Mouse (Mus musculus) hindbrain, postnatal 0 days (tissue): Measurements from ENCODE around the gene Rnf220. TPM values are rescaled to one million over a fixed set of nuclear protein-coding genes. Genes with fewer than 3 reads are reported as not detected.
A peak's percentile ranks its signal among the peaks of the same experiment; 100 is the strongest.

Experiments
- ATAC-seq: fragments of 200-750 bp; cut with Nextera tagmentation; 2 replicates; pipeline ENCODE4 v1.8.0; 2017; ENCODE audit warnings: mild to moderate bottlenecking, moderate TSS enrichment, moderate library complexity
- DNase-seq: peaks from one replicate; pipeline ENCODE4 v3.0.0-alpha.2; 2015; ENCODE audit warnings: low spot score
- H3K27ac ChIP-seq: fragments of 300-500 bp; sonication (generic); 2 replicates; pipeline ENCODE4 v1.5.1; 2014; ENCODE audit warnings: mild to moderate bottlenecking
- H3K27me3 ChIP-seq: fragments of 300-500 bp; sonication (generic); 2 replicates; pipeline ENCODE4 v1.6.1; 2014; ENCODE audit warnings: low read length, mixed read lengths; ENCODE audit not compliant: insufficient read depth
- H3K36me3 ChIP-seq: fragments of 300-500 bp; sonication (generic); 2 replicates; pipeline ENCODE4 v1.6.1; 2014; ENCODE audit warnings: low read length, mixed read lengths; ENCODE audit not compliant: insufficient read depth
- H3K4me1 ChIP-seq: fragments of 300-500 bp; sonication (generic); 2 replicates; pipeline ENCODE4 v1.6.1; 2014; ENCODE audit warnings: antibody characterized with exemption, low read length, mixed read lengths; ENCODE audit not compliant: insufficient read depth
- H3K4me2 ChIP-seq: fragments of 300-500 bp; sonication (generic); 2 replicates; pipeline ENCODE4 v1.6.1; 2014; ENCODE audit warnings: low read depth, mild to moderate bottlenecking, low read length, moderate library complexity, mixed read lengths
- H3K4me3 ChIP-seq: fragments of 300-500 bp; sonication (generic); 2 replicates; pipeline ENCODE4 v1.5.1; 2014; ENCODE audit warnings: low read length
- H3K9ac ChIP-seq: fragments of 300-500 bp; sonication (generic); replicated peaks from 2 replicates; pipeline ENCODE4 v1.6.1; 2014; ENCODE audit warnings: mild to moderate bottlenecking, low read length, moderate library complexity, mixed read lengths
- H3K9me3 ChIP-seq: fragments of 300-500 bp; sonication (generic); 2 replicates; pipeline ENCODE4 v1.6.1; 2016; ENCODE audit warnings: low read length, mixed read lengths
- CTCF ChIP-seq: IDR thresholded peaks from 2 replicates; pipeline ENCODE4 v1.5.1; 2016; ENCODE audit warnings: antibody characterized with exemption, control low read depth, low read depth
- WGBS: fragments of 180-500 bp; shearing (Covaris S2); extraction: QIAGEN DNeasy Blood & Tissue Kit; methylation state at CpG from one replicate; pipeline ENCODE4 v1.1.7; 2014; 5-methylcytosine and 5-hydroxymethylcytosine counted together
- polyA plus RNA-seq: library from polyadenylated mRNA; unstranded; fragments of >200 nt; fragmentation: Nextera tagmentation; extraction: Ambion mirVana; gene quantifications from 2 replicates; pipeline ENCODE4 v1.2.1, GENCODE M21; 2015
- total RNA-seq: library from RNA; depleted of rRNA; stranded (reverse); fragments of >200 nt; gene quantifications from 2 replicates; pipeline ENCODE4 v1.2.3, GENCODE M21; 2014

Rnf220 gene
- total and polyA plus RNA-seq, 2 experiments from 2014 or later: 105 to 156 TPM

DNA sequence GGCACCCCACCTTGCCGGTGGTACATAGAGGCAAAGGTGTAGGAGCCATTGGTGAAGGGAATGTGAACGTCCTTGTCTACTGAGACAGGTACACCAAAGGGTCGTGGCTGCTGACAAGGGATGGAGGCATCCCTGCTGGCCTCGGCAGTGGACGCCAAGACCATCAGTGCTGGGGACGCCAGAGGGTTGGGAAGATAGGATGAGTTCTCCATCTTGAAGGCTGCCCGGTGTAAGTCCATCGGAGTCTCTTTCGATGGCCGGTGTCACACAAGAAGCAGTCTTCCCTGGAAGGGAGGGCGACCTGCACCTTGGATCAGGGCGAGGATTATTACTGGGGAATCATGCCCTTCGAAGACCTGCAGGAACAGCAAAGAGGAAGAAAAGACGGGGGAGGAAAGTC lies 6.9 kb downstream of the Rnf220 start:
- no peak overlapping the region for H3K27ac ChIP-seq
- no peaks in the 10 kb centered on the region for H3K9me3 ChIP-seq
- H3K9ac ChIP-seq: no peak overlapping the region
- H3K27me3 ChIP-seq: peaks cover 53% of the 10 kb centered on the region
- no peak overlapping the region for H3K4me3 ChIP-seq
- H3K4me1 ChIP-seq: 0 out of 2 replicates have a peak, but pooled peaks cover 4% of the 10 kb centered on the region
- no peak for TF ChIP-seq CTCF
- ATAC-seq (no peak), DNase-seq (no peak)
- H3K4me2 ChIP-seq: no peak overlapping the region
- 90% methylated on average over 14 of the region's 14 CpGs for WGBS
- H3K36me3 ChIP-seq: no peaks in the 10 kb centered on the region

DNA sequence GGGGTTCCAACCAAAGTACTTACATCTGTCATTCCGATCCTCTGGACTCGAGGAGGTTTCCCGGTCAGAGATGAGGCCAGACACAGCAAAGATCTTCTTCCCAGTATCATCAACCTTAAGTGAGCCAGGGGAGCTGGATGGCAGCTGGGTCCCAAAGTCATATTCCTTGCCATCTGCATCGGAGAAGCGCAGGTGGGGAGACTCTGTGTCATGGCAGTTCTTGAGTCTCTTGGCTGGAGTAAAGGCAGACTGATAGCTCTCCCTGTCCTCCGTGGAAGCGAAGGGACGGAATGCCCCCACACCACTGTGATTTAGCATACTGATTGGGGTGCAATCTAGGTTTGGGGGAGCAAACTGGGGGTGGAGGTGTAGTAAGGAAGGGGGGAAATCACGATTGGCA lies 7.3 kb downstream of the Rnf220 start:
- Histone ChIP-seq H3K27me3 (peaks cover 53% of the 10 kb centered on the region), H3K9me3 (no peaks in the 10 kb centered on the region), H3K9ac (no peak overlapping the region), H3K4me3 (no peak overlapping the region), H3K4me2 (no peak overlapping the region), H3K36me3 (no peaks in the 10 kb centered on the region), H3K27ac (no peak overlapping the region), H3K4me1 (0 out of 2 replicates have a peak, but pooled peaks cover under 1% of the 10 kb centered on the region)
- WGBS: 89% methylated on average over 9 of the region's 9 CpGs
- DNase-seq: no peak
- TF ChIP-seq CTCF: no peak
- ATAC-seq: no peak

DNA sequence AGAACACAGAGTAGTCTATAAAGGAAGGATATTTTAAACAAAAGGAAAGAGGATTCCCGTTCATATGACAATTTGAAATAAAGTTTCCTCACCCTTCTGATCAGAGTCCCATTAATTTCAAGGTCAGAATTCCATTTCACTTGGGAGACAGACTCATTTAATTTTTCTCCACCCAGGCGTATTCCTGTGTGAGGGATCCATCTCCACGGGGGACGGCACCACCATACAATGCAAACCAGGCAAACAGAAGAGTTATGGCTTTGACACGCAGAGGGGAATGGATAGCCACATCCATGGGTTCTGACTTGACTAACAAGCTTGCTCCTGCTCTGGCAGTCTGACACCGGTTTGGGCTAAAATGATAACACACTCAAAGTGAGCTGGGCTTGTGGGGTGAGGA lies 9.4 kb downstream of the Rnf220 start:
- H3K9me3 ChIP-seq: no peaks in the 10 kb centered on the region
- H3K4me3 ChIP-seq: no peak overlapping the region
- no peak overlapping the region for H3K27ac ChIP-seq
- H3K27me3 ChIP-seq: peaks cover 46% of the 10 kb centered on the region
- H3K36me3 ChIP-seq: no peaks in the 10 kb centered on the region
- no peak overlapping the region for H3K9ac ChIP-seq
- H3K4me2 ChIP-seq: no peak overlapping the region
- no peak for TF ChIP-seq CTCF
- WGBS: 61% methylated on average over 6 of the region's 6 CpGs
- no peak for ATAC-seq
- no peak for DNase-seq
- 0 out of 2 replicates have a peak, but pooled peaks cover 5% of the 10 kb centered on the region for H3K4me1 ChIP-seq

DNA sequence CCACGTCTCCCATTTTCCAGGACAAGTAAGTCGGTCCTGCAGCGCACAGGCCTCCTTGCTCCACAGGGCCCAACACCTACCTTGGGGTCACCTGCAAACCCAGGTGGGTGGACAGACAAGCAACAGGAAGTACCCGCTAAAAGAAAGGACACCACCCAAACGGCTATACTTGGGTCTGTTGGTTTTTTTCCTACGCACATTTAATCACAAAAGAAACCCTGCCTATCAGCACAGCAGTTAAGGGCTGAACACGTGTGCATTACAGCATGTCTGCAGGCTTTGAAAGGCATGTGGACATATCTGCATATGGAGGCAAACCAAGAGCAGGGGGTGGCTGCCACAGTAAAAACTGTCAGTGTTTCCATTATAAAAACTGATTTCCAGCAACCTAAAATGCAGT lies 10.7 kb downstream of the Rnf220 start:
- H3K4me1 ChIP-seq: 0 out of 2 replicates have a peak, but pooled peaks cover 5% of the 10 kb centered on the region
- no peak overlapping the region for H3K27ac ChIP-seq
- 80% methylated on average over 7 of the region's 7 CpGs for WGBS
- ATAC-seq (no peak), DNase-seq (no peak)
- no peak overlapping the region for H3K4me3 ChIP-seq
- H3K36me3 ChIP-seq: no peaks in the 10 kb centered on the region
- peaks cover 33% of the 10 kb centered on the region for H3K27me3 ChIP-seq
- H3K9ac ChIP-seq: no peak overlapping the region
- no peaks in the 10 kb centered on the region for H3K9me3 ChIP-seq
- no peak for TF ChIP-seq CTCF
- no peak overlapping the region for H3K4me2 ChIP-seq

DNA sequence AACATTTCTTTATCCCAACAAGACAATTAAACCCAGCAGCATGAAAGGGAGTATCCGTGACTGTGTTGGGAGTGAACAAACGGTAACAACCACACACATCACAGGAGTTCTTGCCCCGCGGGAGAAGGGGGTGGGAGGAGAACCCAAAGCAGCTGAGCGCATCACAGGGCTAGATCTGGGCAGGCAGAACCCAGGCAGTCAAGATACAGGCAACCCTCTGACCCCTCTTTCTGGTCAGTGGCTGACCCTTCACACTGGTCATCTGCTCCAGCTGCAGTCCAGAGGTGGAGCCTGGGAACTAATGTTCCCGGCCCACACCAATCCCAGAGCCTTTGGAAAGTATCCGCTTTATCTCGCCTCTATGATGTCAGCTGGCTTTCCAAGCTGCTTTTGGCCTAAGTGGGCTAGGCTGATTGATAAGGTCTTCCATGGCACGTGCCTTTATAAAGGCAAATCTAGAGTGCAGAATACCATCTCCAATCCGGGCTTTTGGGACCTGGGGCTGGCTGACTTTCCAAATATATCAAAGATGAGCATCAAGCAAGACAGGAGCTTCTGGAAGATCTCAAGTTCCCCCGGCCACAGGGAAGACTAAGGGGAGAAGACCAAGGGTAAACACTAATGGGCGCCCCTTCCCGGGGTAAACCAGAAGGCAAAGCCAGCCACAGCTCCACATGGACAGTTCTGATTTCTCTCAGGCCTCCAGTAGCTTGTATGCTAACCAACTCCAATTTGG lies 11.6 kb downstream of the Rnf220 start:
- Histone ChIP-seq H3K36me3 (no peaks in the 10 kb centered on the region), H3K9me3 (no peaks in the 10 kb centered on the region), H3K27me3 (peaks cover 24% of the 10 kb centered on the region), H3K27ac (peak overlapping the region; percentile 64), H3K9ac (peak overlapping the region; percentile 35), H3K4me2 (peak overlapping the region; percentile 90), H3K4me3 (peak overlapping the region; percentile 43), H3K4me1 (0 out of 2 replicates have a peak, but pooled peaks cover 5% of the 10 kb centered on the region)
- ATAC-seq (no peak; the same call in 1 of the 2 replicates), DNase-seq (peak; percentile 6)
- no peak for TF ChIP-seq CTCF
- WGBS: 39% methylated on average over 13 of the region's 13 CpGs

DNA sequence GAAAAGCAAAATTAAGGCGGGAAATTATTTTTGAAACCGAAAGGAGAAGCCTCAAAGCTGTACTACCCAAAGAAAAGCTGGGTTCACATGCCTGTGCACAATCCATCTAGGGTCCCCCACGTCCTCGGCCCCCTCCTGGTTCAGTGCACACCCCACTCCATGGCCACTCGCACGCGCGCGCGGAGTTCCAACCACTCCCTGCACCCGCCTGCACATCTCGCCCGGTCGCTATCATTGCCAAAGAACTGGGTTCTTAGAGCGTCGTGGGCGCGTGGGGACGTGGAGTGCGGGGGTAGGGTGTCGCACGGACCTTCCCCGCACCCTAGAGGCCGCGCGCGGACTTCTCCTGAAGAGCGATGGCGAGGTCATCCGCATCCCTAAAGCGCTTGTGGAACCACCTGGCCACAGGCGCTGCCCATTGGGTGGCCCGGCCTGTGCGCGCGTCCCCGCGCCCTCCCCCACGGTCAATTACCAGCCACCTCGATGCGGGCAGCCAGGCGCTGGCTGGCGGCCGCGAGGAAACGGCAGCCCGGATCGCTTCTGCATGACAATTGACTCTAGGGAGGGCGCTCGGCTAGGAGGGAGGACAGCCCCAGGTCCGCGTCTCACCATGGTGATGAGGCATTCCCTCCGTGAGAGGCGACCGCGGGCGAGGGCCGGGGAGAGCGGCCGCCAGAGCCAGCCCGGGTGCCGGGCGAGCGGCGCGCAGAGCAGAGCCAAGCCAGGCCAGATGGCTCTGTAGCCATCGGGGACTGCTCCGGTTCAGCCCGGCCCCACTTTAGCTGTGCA lies 12.4 kb downstream of the Rnf220 start:
- peak overlapping the region; percentile 90 for H3K4me2 ChIP-seq
- no peaks in the 10 kb centered on the region for H3K36me3 ChIP-seq
- ATAC-seq (peak; percentile 92), DNase-seq (peak; percentile 80)
- 0 out of 2 replicates have a peak, but pooled peaks cover 5% of the 10 kb centered on the region for H3K4me1 ChIP-seq
- peak; percentile 28 for TF ChIP-seq CTCF
- peak overlapping the region; percentile 35 for H3K9ac ChIP-seq
- H3K4me3 ChIP-seq: peak overlapping the region; percentile 43
- H3K27ac ChIP-seq: peak overlapping the region; percentile 64
- peaks cover 18% of the 10 kb centered on the region for H3K27me3 ChIP-seq
- H3K9me3 ChIP-seq: no peaks in the 10 kb centered on the region
- WGBS: under 1% methylated on average over 68 of the region's 69 CpGs
